Mouse (Mus musculus) embryonic facial prominence, embryonic 13.5 days (tissue): ENCODE measurements around the gene Shroom4. TPM values are rescaled to one million over a fixed set of nuclear protein-coding genes. Genes with fewer than 3 reads are reported as not detected.

Experiments
- ATAC-seq: fragments of 200-750 bp; cut with Nextera tagmentation; 2 replicates; pipeline ENCODE4 v1.8.0; 2017; ENCODE audit warnings: low read depth; ENCODE audit not compliant: insufficient number of reproducible peaks, insufficient read depth, low FRiP score, low TSS enrichment
- H3K27ac ChIP-seq: fragments of 300-500 bp; sonication (generic); 2 replicates; pipeline ENCODE4 v1.5.1; 2015; ENCODE audit warnings: moderate library complexity, mild to moderate bottlenecking, inconsistent platforms
- H3K27me3 ChIP-seq: fragments of 300-500 bp; sonication (generic); 2 replicates; pipeline ENCODE4 v1.6.1; 2015; ENCODE audit warnings: mild to moderate bottlenecking, inconsistent platforms
- H3K36me3 ChIP-seq: fragments of 300-500 bp; sonication (generic); 2 replicates; pipeline ENCODE4 v1.6.1; 2015; ENCODE audit warnings: mild to moderate bottlenecking, inconsistent platforms
- H3K4me1 ChIP-seq: fragments of 300-500 bp; sonication (generic); 2 replicates; pipeline ENCODE4 v1.6.1; 2015; ENCODE audit warnings: inconsistent platforms
- H3K4me2 ChIP-seq: fragments of 300-500 bp; sonication (generic); 2 replicates; pipeline ENCODE4 v1.6.1; 2015; ENCODE audit warnings: moderate library complexity, mild to moderate bottlenecking, inconsistent platforms
- H3K4me3 ChIP-seq: fragments of 300-500 bp; sonication (generic); 2 replicates; pipeline ENCODE4 v1.5.1; 2015; ENCODE audit warnings: mild to moderate bottlenecking, inconsistent platforms
- H3K9ac ChIP-seq: fragments of 300-500 bp; sonication (generic); 2 replicates; pipeline ENCODE4 v1.6.1; 2015; ENCODE audit warnings: mild to moderate bottlenecking, inconsistent platforms
- H3K9me3 ChIP-seq: fragments of 300-500 bp; sonication (generic); 2 replicates; pipeline ENCODE4 v1.6.1; 2016; ENCODE audit warnings: inconsistent platforms
- WGBS: fragments of 180-500 bp; shearing (Covaris S2); methylation state at CpG from one replicate; pipeline ENCODE4 v1.1.7; 2015; ENCODE audit warnings: mixed read lengths; 5-methylcytosine and 5-hydroxymethylcytosine counted together
- polyA plus RNA-seq: library from polyadenylated mRNA; unstranded; fragments of >200 nt; fragmentation: Nextera tagmentation; extraction: Ambion mirVana; gene quantifications from 2 replicates; pipeline ENCODE4 v1.2.1, GENCODE M21; 2015

Shroom4 gene
- polyA plus RNA-seq, 1 experiment from 2014 or later: 6.9 TPM

DNA sequence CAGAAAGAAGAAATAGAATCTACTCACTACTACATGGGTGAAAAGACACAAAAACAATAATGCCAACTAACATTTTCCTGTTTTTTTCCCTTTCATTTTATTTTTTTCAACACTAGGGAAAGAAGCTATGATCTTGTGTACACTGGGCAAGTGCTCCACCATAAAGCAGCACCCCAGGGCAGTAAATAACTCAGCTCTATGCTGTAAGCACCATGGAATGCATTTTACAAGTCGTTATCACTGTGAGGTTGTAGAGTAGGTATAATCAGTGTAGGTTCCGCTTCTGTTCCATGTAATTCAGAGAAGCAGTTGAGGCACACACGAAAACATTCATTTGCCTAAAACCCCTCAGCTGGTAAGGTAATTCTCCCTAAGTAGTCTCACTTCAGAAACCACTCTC lies 194.5 kb downstream of the Shroom4 start:
- Histone ChIP-seq H3K4me2 (no peak overlapping the region), H3K9me3 (no peaks in the 10 kb centered on the region), H3K27me3 (no peaks in the 10 kb centered on the region), H3K4me3 (no peak overlapping the region), H3K4me1 (no peaks in the 10 kb centered on the region), H3K9ac (no peak overlapping the region), H3K36me3 (no peaks in the 10 kb centered on the region), H3K27ac (no peak overlapping the region)
- no peak for ATAC-seq
- 82% methylated on average over 3 of the region's 3 CpGs for WGBS

DNA sequence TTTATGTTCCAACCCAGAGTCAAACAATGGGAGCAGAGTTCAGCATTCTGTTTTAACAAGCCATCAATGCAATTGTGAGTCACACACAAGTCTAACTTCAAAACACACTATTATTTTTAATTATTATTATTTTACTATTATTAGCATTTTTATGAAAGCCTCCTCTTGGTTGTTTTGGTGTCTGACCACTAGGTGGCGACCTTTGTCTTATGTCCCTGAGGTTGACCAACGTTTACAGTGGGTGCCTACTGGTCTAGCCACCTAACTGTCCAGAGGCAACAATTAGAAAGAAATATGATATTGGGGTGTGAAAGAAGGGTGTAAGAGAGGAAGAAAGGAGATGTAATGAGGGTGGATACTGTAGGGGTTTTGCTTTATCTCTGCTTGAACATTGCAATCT lies 254.4 kb downstream of the Shroom4 start:
- ATAC-seq: no peak
- no peak overlapping the region for H3K4me2 ChIP-seq
- WGBS: 6% methylated on average over 2 of the region's 2 CpGs
- no peaks in the 10 kb centered on the region for H3K27me3 ChIP-seq
- no peaks in the 10 kb centered on the region for H3K9me3 ChIP-seq
- no peaks in the 10 kb centered on the region for H3K4me1 ChIP-seq
- no peak overlapping the region for H3K4me3 ChIP-seq
- H3K36me3 ChIP-seq: no peaks in the 10 kb centered on the region
- no peak overlapping the region for H3K27ac ChIP-seq
- no peak overlapping the region for H3K9ac ChIP-seq

DNA sequence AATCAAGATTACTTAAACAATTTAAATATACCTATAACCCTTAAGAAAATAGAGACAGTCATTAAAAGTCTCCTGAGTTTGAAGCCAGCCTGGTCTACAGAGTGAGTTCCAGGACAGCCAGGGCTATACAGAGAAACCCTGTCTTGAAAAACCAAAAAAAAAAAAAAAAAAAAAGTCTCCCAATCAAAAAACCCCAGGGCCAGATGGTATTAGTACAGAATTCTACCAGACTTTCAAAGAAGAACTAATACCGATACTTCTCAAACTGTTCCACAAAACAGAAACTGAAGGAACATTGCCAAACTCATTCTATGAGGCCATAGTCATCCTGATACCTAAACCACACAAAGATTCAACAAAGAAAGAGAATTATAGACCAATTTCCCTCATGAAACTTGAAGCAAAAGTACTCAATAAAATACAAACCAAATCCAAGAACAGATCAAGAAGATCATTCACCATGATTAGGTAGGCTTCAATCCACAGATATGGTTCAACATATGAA lies 259.2 kb downstream of the Shroom4 start:
- Histone ChIP-seq H3K27me3 (no peaks in the 10 kb centered on the region), H3K27ac (no peak overlapping the region), H3K9ac (no peak overlapping the region), H3K4me3 (no peak overlapping the region), H3K36me3 (no peaks in the 10 kb centered on the region), H3K4me1 (no peaks in the 10 kb centered on the region), H3K9me3 (no peaks in the 10 kb centered on the region), H3K4me2 (no peak overlapping the region)
- no peak for ATAC-seq
- 86% methylated on average over 1 of the region's 1 CpGs for WGBS

Other genes with a start within 250 kb of the Shroom4 start
- gene Nudt10, start 226.8 kb upstream of the Shroom4 start, polyA plus RNA-seq: 6.3 and 7.9 TPM in 2 replicates
- 0.08 and 0.17 TPM in 2 replicates for gene Bmp15, start 79.1 kb upstream of the Shroom4 start, polyA plus RNA-seq